Comparison of ENCODE assay signal across 8 mouse cellular contexts in genomic region chrX:53716323-53717182, GRCm38 (mm10). TPM values are rescaled to one million over a fixed set of nuclear protein-coding genes. Genes with fewer than 3 reads are reported as not detected.
DNase-seq lines count a peak whose midpoint lies in the region; ATAC-seq and TF ChIP-seq lines count a peak whose summit lies in the region.
"Had no signal": no experiment of that assay in that cellular context is flagged by ENCODE, and none has a peak within 500 bp of the region (broad histone marks: within the 10 kb centered on the region; RNA-seq: fewer than 3 reads in every experiment).

No protein-coding gene starts in this region.

- H3K27me3 ChIP-seq in embryonic facial prominence, embryonic 11.5 days (ENCODE audit: control insufficient read depth, insufficient read depth, low read length): no peaks in the 10 kb centered on the region
- no peaks in the 10 kb centered on the region for H3K27me3 ChIP-seq in heart, embryonic 10.5 days (ENCODE audit: insufficient read depth, poor library complexity, severe bottlenecking)
- no peaks in the 10 kb centered on the region for H3K27me3 ChIP-seq in limb, embryonic 11.5 days (ENCODE audit: control insufficient read depth, insufficient read depth, low read length)
- no peaks in the 10 kb centered on the region for H3K27me3 ChIP-seq in midbrain, embryonic 13.5 days

- peak overlapping the region; percentile 23; the same call in 1 of the 2 replicates for H3K4me3 ChIP-seq in embryonic facial prominence, embryonic 11.5 days (ENCODE audit: low read depth, low read length)
- peak overlapping the region; percentile 47 for H3K4me3 ChIP-seq in heart, embryonic 10.5 days
- H3K4me3 ChIP-seq in limb, embryonic 11.5 days (ENCODE audit: low read depth, low read length): 0 out of 2 replicates have a peak overlapping the region, but pooled peaks have one; percentile 14
- H3K4me3 ChIP-seq in midbrain, embryonic 13.5 days (replicated peaks): peak overlapping the region; percentile 36

- no peak overlapping the region for H3K27ac ChIP-seq in embryonic facial prominence, embryonic 11.5 days (replicated peaks; ENCODE audit: low read depth, low read length)
- peak overlapping the region; percentile 64; the same call in 1 of the 2 replicates for H3K27ac ChIP-seq in heart, embryonic 10.5 days
- H3K27ac ChIP-seq in limb, embryonic 11.5 days (replicated peaks; ENCODE audit: low read depth, low read length): no peak overlapping the region
- H3K27ac ChIP-seq in midbrain, embryonic 13.5 days: no peak overlapping the region

- DNase-seq in brain, embryonic 14.5 days (ENCODE audit: low read depth): peak; percentile 73
- peak; percentile 34 for DNase-seq in embryonic facial prominence, embryonic 11.5 days (ENCODE audit: low spot score)
- no peak for DNase-seq in heart, embryonic 10.5 days (ENCODE audit: low spot score)
- peak; percentile 30 to 67 for DNase-seq in kidney, adult 8-10 months
- DNase-seq in limb, embryonic 11.5 days (ENCODE audit: low spot score): peak; percentile 71
- peak; percentile 22 for DNase-seq in testis, postnatal 14 days (ENCODE audit: low spot score)

- peak overlapping the region; percentile 37 for H3K4me2 ChIP-seq in embryonic facial prominence, embryonic 11.5 days (ENCODE audit: low read depth, low read length)
- peak overlapping the region; percentile 33 for H3K4me2 ChIP-seq in limb, embryonic 11.5 days (ENCODE audit: low read depth, severe bottlenecking)
- H3K4me2 ChIP-seq in midbrain, embryonic 13.5 days (replicated peaks): peak overlapping the region; percentile 55

- no peaks in the 10 kb centered on the region for H3K9me3 ChIP-seq in embryonic facial prominence, embryonic 11.5 days (replicated peaks; ENCODE audit: control insufficient read depth, low read length)
- H3K9me3 ChIP-seq in heart, embryonic 10.5 days: no peaks in the 10 kb centered on the region
- no peaks in the 10 kb centered on the region for H3K9me3 ChIP-seq in limb, embryonic 11.5 days (ENCODE audit: control insufficient read depth, low read length)
- no peaks in the 10 kb centered on the region for H3K9me3 ChIP-seq in midbrain, embryonic 13.5 days

- H3K36me3 ChIP-seq in embryonic facial prominence, embryonic 11.5 days (replicated peaks; ENCODE audit: control insufficient read depth, insufficient read depth, low read depth, low read length): no peaks in the 10 kb centered on the region
- no peaks in the 10 kb centered on the region for H3K36me3 ChIP-seq in heart, embryonic 10.5 days
- no peaks in the 10 kb centered on the region for H3K36me3 ChIP-seq in limb, embryonic 11.5 days (ENCODE audit: control insufficient read depth, insufficient read depth, low read length)
- no peaks in the 10 kb centered on the region for H3K36me3 ChIP-seq in midbrain, embryonic 13.5 days

- no peak for TF ChIP-seq CTCF in brain, embryonic 14.5 days (IDR thresholded peaks at IDR 0.05; ENCODE audit: borderline replicate concordance, extremely low read depth, insufficient read depth, insufficient read length)

- no peaks in the 10 kb centered on the region for H3K4me1 ChIP-seq in embryonic facial prominence, embryonic 11.5 days (ENCODE audit: control insufficient read depth, insufficient read depth, low read length)
- no peaks in the 10 kb centered on the region for H3K4me1 ChIP-seq in heart, embryonic 10.5 days
- H3K4me1 ChIP-seq in limb, embryonic 11.5 days (ENCODE audit: control insufficient read depth, insufficient read depth, low read length): no peaks in the 10 kb centered on the region
- no peaks in the 10 kb centered on the region for H3K4me1 ChIP-seq in midbrain, embryonic 13.5 days (replicated peaks)

- peak; percentile 80 for ATAC-seq in embryonic facial prominence, embryonic 11.5 days (replicated peaks; ENCODE audit: insufficient number of reproducible peaks, low FRiP score, low TSS enrichment, low read depth)
- ATAC-seq in limb, embryonic 11.5 days (ENCODE audit: insufficient number of reproducible peaks, low FRiP score, low TSS enrichment, low read depth): peak; percentile 76
- ATAC-seq in midbrain, embryonic 13.5 days: peak; percentile 86

- WGBS in embryonic facial prominence, embryonic 11.5 days: 19% methylated on average over 44 of the region's 49 CpGs
- 17% methylated on average over 49 of the region's 49 CpGs for WGBS in heart, embryonic 10.5 days
- 18% methylated on average over 40 of the region's 49 CpGs for WGBS in limb, embryonic 11.5 days
- WGBS in midbrain, embryonic 13.5 days: 24% methylated on average over 48 of the region's 49 CpGs

- TF ChIP-seq POLR2A in brain, embryonic 14.5 days (IDR thresholded peaks at IDR 0.05; ENCODE audit: borderline replicate concordance, extremely low read depth, insufficient read depth, insufficient read length, poor library complexity, severe bottlenecking): no peak

- peak overlapping the region; percentile 48 for H3K9ac ChIP-seq in embryonic facial prominence, embryonic 11.5 days (replicated peaks; ENCODE audit: low read length)
- H3K9ac ChIP-seq in limb, embryonic 11.5 days (ENCODE audit: low read length): peak overlapping the region; percentile 52
- peak overlapping the region; percentile 54 for H3K9ac ChIP-seq in midbrain, embryonic 13.5 days (replicated peaks)

RNA-seq across cellular contexts. Expression of gene 4930502E18Rik, which starts 8.1 kb away (rescaled TPM):
- polyA plus RNA-seq in brain, embryonic 14.5 days (2012; rRNA removed): 0.08 and 0.09 TPM in 2 replicates
- 0.24 and 0.43 TPM in 2 replicates for polyA plus RNA-seq in embryonic facial prominence, embryonic 11.5 days (2014; fragmentation: Nextera tagmentation; extraction: Ambion mirVana)
- polyA plus RNA-seq in heart, embryonic 10.5 days (2016; fragmentation: Nextera tagmentation; extraction: Ambion mirVana): 0.48 and 0.80 TPM in 2 replicates
- 0.47 and 0.48 TPM in 2 replicates for polyA plus RNA-seq in limb, embryonic 11.5 days (2014; fragmentation: Nextera tagmentation; extraction: Ambion mirVana)
- polyA plus RNA-seq in midbrain, embryonic 13.5 days (2015; fragmentation: Nextera tagmentation; extraction: Ambion mirVana): 0.11 TPM in 1 of 2 replicates, not detected in the other

RNA-seq across cellular contexts. Expression of gene 1700013H16Rik, which starts 41.1 kb away (rescaled TPM):
- polyA plus RNA-seq in brain, embryonic 14.5 days (2012; rRNA removed): not detected in 2 replicates
- polyA plus RNA-seq in embryonic facial prominence, embryonic 11.5 days (2014; fragmentation: Nextera tagmentation; extraction: Ambion mirVana): 0.28 TPM in 1 of 2 replicates, not detected in the other
- polyA plus RNA-seq in heart, embryonic 10.5 days (2016; fragmentation: Nextera tagmentation; extraction: Ambion mirVana): not detected in 2 replicates
- not detected in 2 replicates for polyA plus RNA-seq in limb, embryonic 11.5 days (2014; fragmentation: Nextera tagmentation; extraction: Ambion mirVana)
- polyA plus RNA-seq in midbrain, embryonic 13.5 days (2015; fragmentation: Nextera tagmentation; extraction: Ambion mirVana): not detected in 2 replicates
- polyA plus RNA-seq: frontal cortex, adult 2 months had no signal

RNA-seq across cellular contexts. Expression of gene Rtl8b, which starts 46.3 kb away (rescaled TPM):
- 347 and 365 TPM in 2 replicates for polyA plus RNA-seq in brain, embryonic 14.5 days (2012; rRNA removed)
- polyA plus RNA-seq in embryonic facial prominence, embryonic 11.5 days (2014; fragmentation: Nextera tagmentation; extraction: Ambion mirVana): 54.2 and 57.5 TPM in 2 replicates
- 65.5 and 75.6 TPM in 2 replicates for polyA plus RNA-seq in heart, embryonic 10.5 days (2016; fragmentation: Nextera tagmentation; extraction: Ambion mirVana)
- 49.0 and 55.8 TPM in 2 replicates for polyA plus RNA-seq in limb, embryonic 11.5 days (2014; fragmentation: Nextera tagmentation; extraction: Ambion mirVana)
- polyA plus RNA-seq in midbrain, embryonic 13.5 days (2015; fragmentation: Nextera tagmentation; extraction: Ambion mirVana): 136 and 139 TPM in 2 replicates

RNA-seq across cellular contexts. Expression of gene Zfp36l3, which starts 59.6 kb away (rescaled TPM):
- polyA plus RNA-seq in brain, embryonic 14.5 days (2012; rRNA removed): 0.06 and 0.07 TPM in 2 replicates
- not detected in 2 replicates for polyA plus RNA-seq in embryonic facial prominence, embryonic 11.5 days (2014; fragmentation: Nextera tagmentation; extraction: Ambion mirVana)
- not detected in 2 replicates for polyA plus RNA-seq in heart, embryonic 10.5 days (2016; fragmentation: Nextera tagmentation; extraction: Ambion mirVana)
- not detected in 2 replicates for polyA plus RNA-seq in limb, embryonic 11.5 days (2014; fragmentation: Nextera tagmentation; extraction: Ambion mirVana)
- not detected in 2 replicates for polyA plus RNA-seq in midbrain, embryonic 13.5 days (2015; fragmentation: Nextera tagmentation; extraction: Ambion mirVana)
